Mouse (Mus musculus): ENCODE data around the gene Bicra.

Bicra gene

GRCm38 (mm10) chr7:16012576-16013263, 35.0 kb downstream of the Bicra start:
- no peak for DNase-seq

- no peak for DNase-seq
Measured at GRCm38 (mm10) chr7:16011418-16012085, 36.2 kb downstream of the Bicra start.

GRCm38 (mm10) chr7:16010649-16011048, 37.1 kb downstream of the Bicra start:
- DNase-seq, result no peak

- DNase-seq, result no peak
Measured at GRCm38 (mm10) chr7:16009636-16010035, 38.1 kb downstream of the Bicra start.

GRCm38 (mm10) chr7:16005020-16005419, 42.7 kb downstream of the Bicra start:
- DNase-seq, result no peak

- no peak for DNase-seq
Measured at GRCm38 (mm10) chr7:16004177-16004856, 43.4 kb downstream of the Bicra start.

GRCm38 (mm10) chr7:16003032-16003431, 44.7 kb downstream of the Bicra start:
- no peak for DNase-seq

- no peak for DNase-seq
Measured at GRCm38 (mm10) chr7:16002171-16002570, 45.5 kb downstream of the Bicra start.

- no peak for DNase-seq
Measured at GRCm38 (mm10) chr7:16001691-16002090, 46.0 kb downstream of the Bicra start.

- DNase-seq, result no peak
Measured at GRCm38 (mm10) chr7:15993789-15994188, 53.9 kb downstream of the Bicra start.

- no peak for DNase-seq
Measured at GRCm38 (mm10) chr7:15993152-15993551, 54.6 kb downstream of the Bicra start.

- no peak for DNase-seq
Measured at GRCm38 (mm10) chr7:15991764-15992163, 56.0 kb downstream of the Bicra start.

GRCm38 (mm10) chr7:15987661-15988356, 59.9 kb downstream of the Bicra start:
- no peak for DNase-seq

GRCm38 (mm10) chr7:15982729-15983407, 64.9 kb downstream of the Bicra start:
- no peak for DNase-seq

- no peak for DNase-seq
Measured at GRCm38 (mm10) chr7:15981538-15981937, 66.2 kb downstream of the Bicra start.

- no peak for DNase-seq
Measured at GRCm38 (mm10) chr7:15980246-15980645, 67.5 kb downstream of the Bicra start.

- DNase-seq, result peak; percentile 57
Measured at GRCm38 (mm10) chr7:15975904-15976303, 71.8 kb downstream of the Bicra start.

- no peak for DNase-seq
Measured at GRCm38 (mm10) chr7:15975451-15975850, 72.3 kb downstream of the Bicra start.

- DNase-seq, result peak; percentile 58
Measured at GRCm38 (mm10) chr7:15974712-15975111, 73.0 kb downstream of the Bicra start.

- peak; percentile 23 for DNase-seq
Measured at GRCm38 (mm10) chr7:15972247-15972646, 75.5 kb downstream of the Bicra start.

GRCm38 (mm10) chr7:15969674-15970073, 78.0 kb downstream of the Bicra start:
- DNase-seq, result no peak

- no peak for DNase-seq
Measured at GRCm38 (mm10) chr7:15968322-15968721, 79.4 kb downstream of the Bicra start.

- DNase-seq, result peak; percentile 79
Measured at GRCm38 (mm10) chr7:15967312-15967711, 80.4 kb downstream of the Bicra start, which contains the start of gene Ehd2. TSS of gene Ehd2 (minus strand) at chr7:15967567.

Measured in liver (tissue).